Mouse (Mus musculus) CD4-positive, CD25-positive, alpha-beta regulatory T cell, adult 4 months (primary cell): ENCODE results near the gene Vps9d1. TPM values are rescaled to one million over a fixed set of nuclear protein-coding genes. Genes with fewer than 3 reads are reported as not detected.
A peak's percentile ranks its signal among the peaks of the same experiment; 100 is the strongest.
"Not testable (repeated sequence)": the region's sequence is repeated elsewhere in the genome, so short reads cannot be mapped to it uniquely, and the experiment has no call there.

Source experiments
- ATAC-seq: one replicate; pipeline ENCODE4 v1.8.0; 2017
- polyA plus RNA-seq, 2 experiments: library from polyadenylated mRNA; unstranded; fragments of 100-300 nt; shearing (Covaris generic); gene quantifications; one replicate each; pipeline ENCODE4 v1.2.1; 2017

Gene Vps9d1
- polyA plus RNA-seq, 2 experiments from 2014 or later = 9.1 to 10.1 TPM

DNA sequence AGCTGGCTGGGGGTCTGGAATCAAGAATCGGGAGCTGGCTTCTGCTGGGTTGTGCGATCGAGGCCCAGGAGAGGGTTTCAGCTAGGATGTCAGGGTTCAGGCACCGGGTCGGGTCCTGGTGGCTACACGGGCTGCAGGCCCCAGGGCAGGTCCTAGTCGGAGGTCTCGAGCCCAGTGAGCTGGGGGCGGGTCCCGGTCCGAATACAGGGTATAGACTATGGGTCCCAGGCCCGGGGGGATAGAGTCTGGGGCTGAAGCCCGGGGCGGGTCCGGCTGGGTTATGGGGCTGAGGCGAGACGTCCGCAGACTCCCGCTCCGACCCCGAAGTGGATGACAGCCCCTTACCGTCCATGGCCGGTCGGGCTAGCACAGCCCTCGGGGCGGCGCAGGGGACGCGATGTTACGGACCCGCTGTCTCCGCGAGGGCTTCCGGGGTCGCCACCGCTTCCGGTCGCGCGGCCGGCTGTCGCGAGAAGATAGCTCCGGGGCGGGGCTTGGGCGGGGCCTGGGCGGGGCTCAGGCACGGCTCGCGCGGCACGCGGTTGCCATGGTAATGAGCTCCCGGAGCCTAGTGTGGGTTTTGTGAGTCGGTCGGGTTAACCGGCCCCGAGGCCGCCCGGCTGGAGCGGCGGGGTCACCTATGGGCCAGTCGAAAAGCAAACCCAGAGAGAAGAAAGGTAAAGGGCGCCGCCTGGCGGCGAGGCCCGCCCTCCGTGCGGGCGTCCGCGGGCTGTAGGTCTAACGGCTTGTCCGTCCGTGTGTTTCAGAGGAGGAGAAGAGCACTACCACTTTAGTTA is 41.6 kb downstream of the Vps9d1 start, which contains the start of the genes Chmp1a and Spata33:
Chmp1a (minus strand) TSS at position 443 of the 797 bp plus-strand sequence.
Spata33 (plus strand) TSS at position 512 of the 797 bp plus-strand sequence.
- ATAC-seq = peak; percentile 93

DNA sequence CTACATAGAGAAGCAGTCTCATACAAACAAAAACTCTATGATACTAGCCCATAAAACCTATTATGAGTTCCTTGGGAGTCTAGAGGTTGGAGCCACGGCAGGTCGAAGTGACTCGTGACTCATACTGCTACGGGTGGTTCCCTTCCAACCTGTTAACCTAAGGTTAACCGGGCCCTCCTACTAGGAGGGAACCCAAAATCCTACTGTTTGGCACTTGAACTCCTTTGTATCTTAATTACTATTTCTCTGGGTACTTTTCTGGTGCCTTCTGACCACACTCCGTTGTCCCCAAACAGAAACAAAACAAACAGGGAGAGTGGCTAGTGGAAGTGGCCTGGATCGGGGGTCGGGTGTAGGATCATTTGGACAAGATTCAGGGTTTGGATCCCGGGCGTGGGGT is 42.3 kb downstream of the Vps9d1 start:
- ATAC-seq = peak; percentile 14

DNA sequence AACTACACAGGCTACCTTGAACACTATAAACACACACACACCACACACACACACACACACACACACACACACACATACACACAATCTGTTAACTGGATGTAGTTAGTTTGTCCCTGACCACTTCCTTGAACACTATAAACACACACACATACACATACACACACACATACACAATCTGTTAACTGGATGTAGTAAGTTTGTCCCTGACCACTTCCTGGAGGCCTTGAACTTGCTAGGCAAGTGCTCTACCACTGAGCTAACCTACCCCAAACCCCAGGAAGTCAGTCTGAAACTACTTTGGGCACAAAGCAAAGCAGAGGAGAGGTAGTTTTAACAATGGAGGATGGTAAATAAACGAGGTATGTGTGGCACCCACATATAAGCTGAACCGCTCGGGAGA is 50.6 kb downstream of the Vps9d1 start:
- peak; percentile 82 for ATAC-seq

- ATAC-seq = peak; percentile 34
These were observed 51.9 kb downstream of the Vps9d1 start for GRCm38 (mm10) chr8:123202288-123202687.

- no peak for ATAC-seq
These were observed 54.3 kb downstream of the Vps9d1 start for GRCm38 (mm10) chr8:123199864-123200263.

DNA sequence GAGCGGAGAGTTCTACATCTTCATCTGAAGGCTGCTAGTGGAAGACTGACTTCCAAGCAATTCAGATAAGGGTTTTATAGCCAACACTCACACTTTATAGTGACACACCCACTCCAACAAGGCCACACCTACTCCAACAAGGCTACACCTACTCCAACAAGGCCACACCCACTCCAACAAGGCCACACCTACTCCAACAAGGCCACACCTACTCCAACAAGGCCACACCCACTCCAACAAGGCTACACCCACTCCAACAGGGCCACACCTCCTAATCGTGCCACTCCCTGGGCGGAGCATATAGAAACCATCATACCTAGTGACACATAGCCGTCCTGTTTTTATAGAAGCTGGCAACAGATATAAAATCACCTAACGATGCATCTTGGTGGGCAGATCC is 57.1 kb downstream of the Vps9d1 start:
- ATAC-seq = not testable (repeated sequence)

- ATAC-seq = no peak
These were observed 60.4 kb downstream of the Vps9d1 start for GRCm38 (mm10) chr8:123193771-123194170.

Other genes starting within 250 kb of the Vps9d1 start
- 10 to 100 TPM; 79.7 to 84.1 TPM for gene Ankrd11, start 212.1 kb downstream of the Vps9d1 start, polyA plus RNA-seq
- 10 to 100 TPM; 24.4 to 29.0 TPM for gene Spg7, start 191.4 kb downstream of the Vps9d1 start, polyA plus RNA-seq
- gene Rpl13, start 152.0 kb downstream of the Vps9d1 start, polyA plus RNA-seq = 1,000 to 10,000 TPM; 2,671 to 2,712 TPM
- gene Cpne7, start 137.0 kb downstream of the Vps9d1 start, polyA plus RNA-seq = 1 to 10 TPM; 1.0 to 2.7 TPM
- gene Sult5a1, start 96.0 kb downstream of the Vps9d1 start, polyA plus RNA-seq = under 1 TPM in 1 of 2 experiments, not detected in 1; 0.42 TPM
- not detected for gene Dpep1, start 68.1 kb downstream of the Vps9d1 start, polyA plus RNA-seq
- 100 to 1,000 TPM; 157 to 276 TPM for gene Chmp1a, start 41.6 kb downstream of the Vps9d1 start, polyA plus RNA-seq
- gene Spata33, start 41.5 kb downstream of the Vps9d1 start, polyA plus RNA-seq = not detected
- gene Cdk10, start 29.5 kb downstream of the Vps9d1 start, polyA plus RNA-seq = 10 to 100 TPM; 21.0 to 32.5 TPM
- 1 to 10 TPM; 6.0 to 9.2 TPM for gene Spata2l, start 18.1 kb downstream of the Vps9d1 start, polyA plus RNA-seq
- gene Zfp276, start 153 bp downstream of the Vps9d1 start, polyA plus RNA-seq = 1 to 10 TPM; 5.1 to 7.3 TPM
- gene Fanca, start 64.2 kb upstream of the Vps9d1 start, polyA plus RNA-seq = 1 to 10 TPM; 5.9 to 7.9 TPM
- gene Spire2, start 78.4 kb upstream of the Vps9d1 start, polyA plus RNA-seq = not detected
- 10 to 100 TPM; 83.1 to 91.9 TPM for gene Tcf25, start 119.4 kb upstream of the Vps9d1 start, polyA plus RNA-seq
- under 1 TPM in 1 of 2 experiments, not detected in 1; 0.17 TPM for gene Mc1r, start 152.8 kb upstream of the Vps9d1 start, polyA plus RNA-seq
- 1 to 10 TPM in 1 of 2 experiments, not detected in 1; 1.2 TPM for gene Tubb3, start 157.1 kb upstream of the Vps9d1 start, polyA plus RNA-seq
- gene Def8, start 169.2 kb upstream of the Vps9d1 start, polyA plus RNA-seq = 10 to 100 TPM in 1 of 2 experiments, 1 to 10 TPM in 1; 6.9 to 14.2 TPM
- gene Afg3l1, start 223.6 kb upstream of the Vps9d1 start, polyA plus RNA-seq = 10 to 100 TPM; 33.8 to 37.5 TPM